Mouse (Mus musculus) T-helper 2 cell (primary cell): ENCODE measurements around the gene Spag7.

ENCODE experiments used
- in situ Hi-C: fragments of 300-600 bp; cut with MboI, MseI; formaldehyde crosslinking; loops from one replicate; pipeline ENCODE4 v1.15.1; 2025; ENCODE audit warnings: high pct_unique_total_duplicates

Gene Spag7

GRCm38 (mm10) chr11:70615074-70615473 is 54.1 kb downstream of the Spag7 start:
- in situ Hi-C loops: no loop called here
